Mouse (Mus musculus) cerebellum, adult 2 months (tissue): ENCODE measurements around the gene Cipc.

ENCODE experiments used
- CTCF ChIP-seq: fragments of 200-500 bp; IDR thresholded peaks from 2 replicates; pipeline ENCODE4 v1.5.1; 2011; ENCODE audit warnings: low read depth, mild to moderate bottlenecking, control low read depth, low read length, moderate library complexity, borderline replicate concordance; ENCODE audit not compliant: insufficient read depth
- POLR2A ChIP-seq: fragments of 200-500 bp; IDR thresholded peaks from 2 replicates; pipeline ENCODE4 v1.6.1; 2011; ENCODE audit warnings: low read length, control low read depth, borderline replicate concordance; ENCODE audit not compliant: insufficient read depth

GRCm38 (mm10) chr12:86934748-86935147 is 12.1 kb upstream of the Cipc start:
- TF ChIP-seq CTCF (no peak), POLR2A (no peak)
